Mouse (Mus musculus): Measurements from ENCODE around the gene Abhd12.
"Not testable (repeated sequence)": the region's sequence is repeated elsewhere in the genome, so short reads cannot be mapped to it uniquely, and the experiment has no call there.

Abhd12 gene

GRCm38 (mm10) chr2:150904272-150904935 is at the start of gene Abhd12:
Abhd12 (minus strand) TSS chr2:150904741.
- peak; percentile 93 for DNase-seq (ENCODE audit: low read depth, low spot score)

- DNase-seq (ENCODE audit: low read depth, low spot score): no peak
Observed at GRCm38 (mm10) chr2:150951201-150951600, 46.7 kb upstream of the Abhd12 start.

GRCm38 (mm10) chr2:150950056-150950455 is 45.5 kb upstream of the Abhd12 start:
- DNase-seq (ENCODE audit: low read depth, low spot score): no peak

- DNase-seq (ENCODE audit: low read depth, low spot score): no peak
Observed at GRCm38 (mm10) chr2:150949652-150950051, 45.1 kb upstream of the Abhd12 start.

- no peak for DNase-seq (ENCODE audit: low read depth, low spot score)
Observed at GRCm38 (mm10) chr2:150948786-150949185, 44.2 kb upstream of the Abhd12 start.

- DNase-seq (ENCODE audit: low read depth, low spot score): not testable (repeated sequence)
Observed at GRCm38 (mm10) chr2:150947880-150948611, 43.5 kb upstream of the Abhd12 start.

GRCm38 (mm10) chr2:150947341-150947740 is 42.8 kb upstream of the Abhd12 start:
- DNase-seq (ENCODE audit: low read depth, low spot score): not testable (repeated sequence)

GRCm38 (mm10) chr2:150944017-150944416 is 39.5 kb upstream of the Abhd12 start:
- DNase-seq (ENCODE audit: low read depth, low spot score): no peak

- DNase-seq (ENCODE audit: low read depth, low spot score): no peak
Observed at GRCm38 (mm10) chr2:150934659-150935058, 30.1 kb upstream of the Abhd12 start.

- DNase-seq (ENCODE audit: low read depth, low spot score): no peak
Observed at GRCm38 (mm10) chr2:150933482-150933881, 28.9 kb upstream of the Abhd12 start.

GRCm38 (mm10) chr2:150930806-150931205 is 26.3 kb upstream of the Abhd12 start:
- no peak for DNase-seq (ENCODE audit: low read depth, low spot score)

GRCm38 (mm10) chr2:150929156-150929555 is 24.6 kb upstream of the Abhd12 start:
- DNase-seq (ENCODE audit: low read depth, low spot score): no peak

- no peak for DNase-seq (ENCODE audit: low read depth, low spot score)
Observed at GRCm38 (mm10) chr2:150927038-150927720, 22.6 kb upstream of the Abhd12 start.

- DNase-seq (ENCODE audit: low read depth, low spot score): no peak
Observed at GRCm38 (mm10) chr2:150923505-150923904, 19.0 kb upstream of the Abhd12 start.

GRCm38 (mm10) chr2:150923026-150923425 is 18.5 kb upstream of the Abhd12 start:
- DNase-seq (ENCODE audit: low read depth, low spot score): no peak

GRCm38 (mm10) chr2:150922165-150922564 is 17.6 kb upstream of the Abhd12 start:
- no peak for DNase-seq (ENCODE audit: low read depth, low spot score)

GRCm38 (mm10) chr2:150921697-150922096 is 17.2 kb upstream of the Abhd12 start:
- DNase-seq (ENCODE audit: low read depth, low spot score): no peak

GRCm38 (mm10) chr2:150920543-150920942 is 16.0 kb upstream of the Abhd12 start:
- no peak for DNase-seq (ENCODE audit: low read depth, low spot score)

- no peak for DNase-seq (ENCODE audit: low read depth, low spot score)
Observed at GRCm38 (mm10) chr2:150918720-150919119, 14.2 kb upstream of the Abhd12 start.

GRCm38 (mm10) chr2:150915786-150916185 is 11.2 kb upstream of the Abhd12 start:
- DNase-seq (ENCODE audit: low read depth, low spot score): no peak

GRCm38 (mm10) chr2:150914781-150915515 is 10.4 kb upstream of the Abhd12 start:
- DNase-seq (ENCODE audit: low read depth, low spot score): no peak

All from embryo, embryonic 11.5 days (tissue).